Mouse (Mus musculus) liver, embryonic 14.5 days (tissue): ENCODE measurements at regions not wholly inside any gene's neighbourhood (a gene's known extent, or its start where the extent isn't known, plus 50 kb on each side); places are given as distances from the start of the nearest gene placed in this dataset.

ENCODE experiments used
- CTCF ChIP-seq: IDR thresholded peaks from 2 replicates; pipeline ENCODE4 v1.5.1; 2016; ENCODE audit warnings: antibody characterized with exemption, low read depth, control low read depth
- EP300 ChIP-seq: IDR thresholded peaks from 2 replicates; pipeline ENCODE4 v1.6.1; 2016; ENCODE audit warnings: antibody characterized with exemption, low read depth

DNA sequence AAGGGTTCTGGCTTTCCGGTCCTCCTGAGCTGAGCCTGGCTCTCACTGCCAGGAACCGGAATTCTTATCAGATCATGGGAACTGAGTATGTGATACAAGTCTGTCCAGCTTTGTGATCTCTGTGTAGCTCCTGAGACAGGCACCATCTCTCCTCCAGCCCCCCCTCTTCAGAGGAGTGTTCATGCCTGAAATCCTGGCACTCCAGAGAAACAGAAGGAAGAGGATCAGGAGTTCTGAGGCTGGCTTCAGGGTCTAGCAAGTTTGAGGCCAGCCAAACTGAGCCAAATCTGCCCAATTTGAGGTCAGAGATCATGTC, 435.4 kb downstream of the Zfp704 start:
- no peak for TF ChIP-seq CTCF
- TF ChIP-seq EP300 = no peak
